Mouse (Mus musculus) layer of hippocampus, postnatal 10 days (tissue): Measurements from ENCODE around the gene Pla2r1. TPM values are rescaled to one million over a fixed set of nuclear protein-coding genes. Genes with fewer than 3 reads are reported as not detected.

Source experiments
- total RNA-seq, 2 experiments: library from RNA; stranded (reverse); gene quantifications; 2 replicates each; pipeline ENCODE4 v1.2.3; 2021

Gene Pla2r1
- total RNA-seq, 2 experiments from 2014 or later, result 0.31 to 0.69 TPM

Other genes with a start within 250 kb of the Pla2r1 start
- 1 to 10 TPM; 7.2 to 7.3 TPM for gene Ly75, start 170.0 kb downstream of the Pla2r1 start, total RNA-seq
- under 1 TPM in 1 of 2 experiments, not detected in 1; 0.82 TPM for gene Itgb6, start 169.3 kb upstream of the Pla2r1 start, total RNA-seq